Mouse (Mus musculus): ENCODE data around the gene Gm19684. TPM values are rescaled to one million over a fixed set of nuclear protein-coding genes. Genes with fewer than 3 reads are reported as not detected.

The Gm19684 gene
- polyA plus RNA-seq (2014; fragmentation: Illumina TruSeq; extraction: RNeasy Lipid Tissue Mini Kit (QIAGEN cat#74804); ENCODE audit: low read depth, low replicate concordance), result not detected

GRCm38 (mm10) chr17:36121352-36122020 lies at the start of gene Gm19684:
Gene Gm19684 (plus strand): TSS chr17:36121678.

GRCm38 (mm10) chr17:36128968-36129817 lies 7.7 kb downstream of the Gm19684 start, which contains the start of gene Gm7030:
Gene Gm7030 (minus strand): TSS chr17:36129425.

GRCm38 (mm10) chr17:36168039-36168652 lies 46.7 kb downstream of the Gm19684 start, which contains the start of gene Gm8909:
Gene Gm8909 (minus strand): TSS chr17:36168537.

Other genes with a start within 250 kb of the Gm19684 start
- 39.2 TPM for gene Dhx16, start 241.9 kb upstream of the Gm19684 start, polyA plus RNA-seq (2014; fragmentation: Illumina TruSeq; extraction: RNeasy Lipid Tissue Mini Kit (QIAGEN cat#74804); ENCODE audit: low read depth, low replicate concordance)
- gene 2310061I04Rik, start 224.2 kb upstream of the Gm19684 start, polyA plus RNA-seq (2014; fragmentation: Illumina TruSeq; extraction: RNeasy Lipid Tissue Mini Kit (QIAGEN cat#74804); ENCODE audit: low read depth, low replicate concordance), result 35.5 TPM
- 35.7 TPM for gene Atat1, start 211.6 kb upstream of the Gm19684 start, polyA plus RNA-seq (2014; fragmentation: Illumina TruSeq; extraction: RNeasy Lipid Tissue Mini Kit (QIAGEN cat#74804); ENCODE audit: low read depth, low replicate concordance)
- gene Mrps18b, start 205.3 kb upstream of the Gm19684 start, polyA plus RNA-seq (2014; fragmentation: Illumina TruSeq; extraction: RNeasy Lipid Tissue Mini Kit (QIAGEN cat#74804); ENCODE audit: low read depth, low replicate concordance), result 47.0 TPM
- 32.1 TPM for gene Ppp1r10, start 205.2 kb upstream of the Gm19684 start, polyA plus RNA-seq (2014; fragmentation: Illumina TruSeq; extraction: RNeasy Lipid Tissue Mini Kit (QIAGEN cat#74804); ENCODE audit: low read depth, low replicate concordance)
- gene Abcf1, start 151.9 kb upstream of the Gm19684 start, polyA plus RNA-seq (2014; fragmentation: Illumina TruSeq; extraction: RNeasy Lipid Tissue Mini Kit (QIAGEN cat#74804); ENCODE audit: low read depth, low replicate concordance), result 54.8 TPM
- 40.8 TPM for gene Gnl1, start 141.8 kb upstream of the Gm19684 start, polyA plus RNA-seq (2014; fragmentation: Illumina TruSeq; extraction: RNeasy Lipid Tissue Mini Kit (QIAGEN cat#74804); ENCODE audit: low read depth, low replicate concordance)
- 23.2 TPM for gene Prr3, start 141.4 kb upstream of the Gm19684 start, polyA plus RNA-seq (2014; fragmentation: Illumina TruSeq; extraction: RNeasy Lipid Tissue Mini Kit (QIAGEN cat#74804); ENCODE audit: low read depth, low replicate concordance)
- gene H2-T24, start 101.1 kb upstream of the Gm19684 start, polyA plus RNA-seq (2014; fragmentation: Illumina TruSeq; extraction: RNeasy Lipid Tissue Mini Kit (QIAGEN cat#74804); ENCODE audit: low read depth, low replicate concordance), result 2.4 TPM
- gene H2-T23, start 88.8 kb upstream of the Gm19684 start, polyA plus RNA-seq (2014; fragmentation: Illumina TruSeq; extraction: RNeasy Lipid Tissue Mini Kit (QIAGEN cat#74804); ENCODE audit: low read depth, low replicate concordance), result 86.6 TPM
- 77.1 TPM for gene H2-T22, start 78.9 kb upstream of the Gm19684 start, polyA plus RNA-seq (2014; fragmentation: Illumina TruSeq; extraction: RNeasy Lipid Tissue Mini Kit (QIAGEN cat#74804); ENCODE audit: low read depth, low replicate concordance)
- not detected for gene Gm6034, start 78.7 kb upstream of the Gm19684 start, polyA plus RNA-seq (2014; fragmentation: Illumina TruSeq; extraction: RNeasy Lipid Tissue Mini Kit (QIAGEN cat#74804); ENCODE audit: low read depth, low replicate concordance)
- gene Gm11127, start 63.3 kb upstream of the Gm19684 start, polyA plus RNA-seq (2014; fragmentation: Illumina TruSeq; extraction: RNeasy Lipid Tissue Mini Kit (QIAGEN cat#74804); ENCODE audit: low read depth, low replicate concordance), result 0.38 TPM
- not detected for gene Gm7030, start 7.7 kb downstream of the Gm19684 start, polyA plus RNA-seq (2014; fragmentation: Illumina TruSeq; extraction: RNeasy Lipid Tissue Mini Kit (QIAGEN cat#74804); ENCODE audit: low read depth, low replicate concordance)
- 0.38 TPM for gene Gm8909, start 46.9 kb downstream of the Gm19684 start, polyA plus RNA-seq (2014; fragmentation: Illumina TruSeq; extraction: RNeasy Lipid Tissue Mini Kit (QIAGEN cat#74804); ENCODE audit: low read depth, low replicate concordance)
- not detected for gene H2-T3, start 68.6 kb downstream of the Gm19684 start, polyA plus RNA-seq (2014; fragmentation: Illumina TruSeq; extraction: RNeasy Lipid Tissue Mini Kit (QIAGEN cat#74804); ENCODE audit: low read depth, low replicate concordance)
- 39.0 TPM for gene Rpp21, start 136.4 kb downstream of the Gm19684 start, polyA plus RNA-seq (2014; fragmentation: Illumina TruSeq; extraction: RNeasy Lipid Tissue Mini Kit (QIAGEN cat#74804); ENCODE audit: low read depth, low replicate concordance)
- 29.8 TPM for gene Trim39, start 150.6 kb downstream of the Gm19684 start, polyA plus RNA-seq (2014; fragmentation: Illumina TruSeq; extraction: RNeasy Lipid Tissue Mini Kit (QIAGEN cat#74804); ENCODE audit: low read depth, low replicate concordance)
- gene H2-M10.2, start 164.8 kb downstream of the Gm19684 start, polyA plus RNA-seq (2014; fragmentation: Illumina TruSeq; extraction: RNeasy Lipid Tissue Mini Kit (QIAGEN cat#74804); ENCODE audit: low read depth, low replicate concordance), result not detected
- not detected for gene H2-M10.1, start 204.5 kb downstream of the Gm19684 start, polyA plus RNA-seq (2014; fragmentation: Illumina TruSeq; extraction: RNeasy Lipid Tissue Mini Kit (QIAGEN cat#74804); ENCODE audit: low read depth, low replicate concordance)
- not detected for gene H2-M10.3, start 246.7 kb downstream of the Gm19684 start, polyA plus RNA-seq (2014; fragmentation: Illumina TruSeq; extraction: RNeasy Lipid Tissue Mini Kit (QIAGEN cat#74804); ENCODE audit: low read depth, low replicate concordance)